Mouse (Mus musculus) olfactory bulb, adult 2 months (tissue): Measurements from ENCODE around the gene Trnt1.

ENCODE experiments used
- CTCF ChIP-seq: fragments of 200-500 bp; IDR thresholded peaks from 2 replicates; pipeline ENCODE4 v1.5.1; 2012; ENCODE audit warnings: low read depth, mild to moderate bottlenecking, low read length, moderate library complexity; ENCODE audit not compliant: insufficient read depth
- POLR2A ChIP-seq: fragments of 200-500 bp; IDR thresholded peaks from 2 replicates; pipeline ENCODE4 v1.6.1; 2012; ENCODE audit warnings: mild to moderate bottlenecking, low read depth, low read length, moderate library complexity; ENCODE audit not compliant: insufficient read depth

DNA sequence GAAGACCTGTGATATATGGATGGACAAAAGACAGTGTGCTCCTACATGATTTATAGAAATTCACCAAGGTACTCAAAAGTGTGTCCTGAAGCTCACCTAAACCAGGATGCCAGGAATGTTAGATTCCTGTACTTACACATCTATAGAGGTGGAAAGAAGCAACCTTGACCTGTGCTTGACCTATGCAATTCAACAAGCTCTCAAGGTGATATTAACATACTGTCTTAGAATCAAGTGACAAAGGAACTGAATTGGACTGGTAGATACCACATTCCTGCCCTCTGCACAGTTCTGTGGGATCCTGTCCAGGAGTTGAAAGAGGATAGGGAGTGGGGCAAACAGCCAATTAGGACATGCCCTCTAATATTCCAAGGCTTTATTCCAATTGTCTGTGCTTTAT, 51.6 kb downstream of the Trnt1 start:
- TF ChIP-seq POLR2A (no peak), CTCF (no peak)
